Mouse (Mus musculus) sigmoid colon, adult 10 weeks (tissue): ENCODE results near the gene Prr15l. TPM values are rescaled to one million over a fixed set of nuclear protein-coding genes. Genes with fewer than 3 reads are reported as not detected.

ENCODE experiments used
- polyA plus RNA-seq: library from polyadenylated mRNA; stranded (reverse); fragments of 350-450 nt; fragmentation: Illumina TruSeq; extraction: RNeasy Lipid Tissue Mini Kit (QIAGEN cat#74804); gene quantifications from one replicate; pipeline ENCODE4 v1.2.3, GENCODE M21; 2014; ENCODE audit warnings: low read depth, low replicate concordance

Prr15l gene
- 77.5 TPM for polyA plus RNA-seq

DNA sequence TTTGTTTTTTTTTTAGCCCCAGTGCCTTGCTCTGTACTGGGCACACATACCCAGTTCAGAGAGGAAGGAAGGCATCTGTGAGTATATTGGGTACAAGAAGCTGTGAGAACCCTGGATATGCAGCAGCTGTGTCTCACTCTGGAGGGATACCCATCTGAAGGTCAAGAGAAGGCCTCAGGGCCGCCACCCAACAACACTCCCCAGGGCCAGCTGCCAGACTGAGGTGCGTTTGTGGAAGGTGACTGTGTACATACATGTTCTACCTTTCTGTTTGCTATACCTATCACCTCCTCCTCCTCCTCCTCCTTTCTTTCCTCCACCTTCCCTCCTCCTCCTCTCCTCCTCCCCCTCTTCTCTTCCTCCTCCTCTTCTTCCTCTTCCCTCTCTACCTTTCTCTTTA is at the start of gene Prr15l:
Gene Prr15l (plus strand): TSS at position 17 of the 400 bp plus-strand sequence.

DNA sequence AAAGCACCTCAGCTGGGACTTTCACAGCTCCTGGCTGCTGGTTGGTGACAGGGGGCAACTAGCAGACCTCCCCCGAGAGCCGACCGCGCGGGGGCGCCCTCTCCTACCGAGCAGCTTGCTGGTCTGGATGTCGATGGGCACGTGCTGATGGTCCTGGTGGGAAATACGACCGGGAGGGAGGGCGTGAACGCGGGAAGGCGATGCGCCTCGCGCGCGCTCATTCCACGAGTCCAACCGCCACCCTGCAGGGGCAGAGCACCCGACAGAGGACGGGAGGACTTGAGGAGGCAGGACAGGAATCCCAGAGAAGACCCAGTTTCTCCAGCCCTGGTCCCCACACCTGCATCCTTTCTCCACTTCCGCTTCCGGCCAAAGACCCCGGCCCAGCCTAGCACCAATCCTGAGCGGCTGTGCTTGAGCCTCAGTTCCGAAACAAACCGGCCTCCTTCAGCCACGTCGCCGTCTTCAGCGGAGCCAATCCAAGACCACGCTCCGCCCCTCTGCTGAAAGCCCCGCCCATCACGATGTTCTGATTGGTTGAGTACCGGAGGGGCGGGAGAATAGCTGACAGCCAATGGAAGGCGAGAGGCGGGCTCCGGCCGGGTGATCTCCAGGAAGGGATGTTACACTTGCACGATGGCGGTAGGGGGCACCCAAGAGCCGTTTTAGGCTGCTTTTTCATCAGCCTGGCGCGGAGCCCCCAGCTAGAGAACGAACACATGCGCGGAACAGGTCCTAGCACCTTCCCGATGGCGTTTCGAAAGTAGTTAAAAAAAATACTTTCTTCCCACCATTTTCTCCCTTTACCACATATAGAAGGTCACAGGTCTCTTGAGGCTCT is 11.6 kb upstream of the Prr15l start, which contains the start of gene Cdk5rap3:
Gene Cdk5rap3 (minus strand): TSS at position 453 of the 841 bp plus-strand sequence.

DNA sequence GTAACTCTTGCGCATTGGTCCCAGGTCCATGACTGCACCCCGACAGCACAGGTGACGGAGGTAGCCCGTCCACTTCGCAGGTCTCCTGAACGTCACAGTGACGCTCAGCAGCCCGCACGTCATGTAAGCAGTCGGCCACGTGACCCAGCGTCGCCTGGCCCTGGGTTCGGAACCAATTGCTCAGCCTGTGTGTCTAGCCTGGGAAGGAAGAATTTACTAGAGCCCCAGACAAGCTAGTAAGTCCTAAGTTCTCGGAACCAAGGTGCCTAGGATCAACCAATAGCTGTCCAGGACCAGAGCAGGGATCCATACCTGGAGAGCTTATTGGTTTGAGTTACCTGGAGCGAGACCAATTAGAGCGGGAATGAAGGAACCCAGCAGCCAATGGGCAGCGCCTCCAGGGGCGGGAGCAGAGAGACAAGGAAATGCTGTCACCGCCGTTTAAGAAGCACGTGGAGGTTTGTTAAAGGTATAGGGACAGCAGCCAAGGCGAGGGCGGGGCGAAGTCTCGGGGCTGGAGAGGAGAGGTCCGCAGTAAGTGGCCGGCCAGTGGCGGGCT is 15.9 kb downstream of the Prr15l start, which contains the start of gene Pnpo:
Gene Pnpo (minus strand): TSS at position 241 of the 559 bp plus-strand sequence.

DNA sequence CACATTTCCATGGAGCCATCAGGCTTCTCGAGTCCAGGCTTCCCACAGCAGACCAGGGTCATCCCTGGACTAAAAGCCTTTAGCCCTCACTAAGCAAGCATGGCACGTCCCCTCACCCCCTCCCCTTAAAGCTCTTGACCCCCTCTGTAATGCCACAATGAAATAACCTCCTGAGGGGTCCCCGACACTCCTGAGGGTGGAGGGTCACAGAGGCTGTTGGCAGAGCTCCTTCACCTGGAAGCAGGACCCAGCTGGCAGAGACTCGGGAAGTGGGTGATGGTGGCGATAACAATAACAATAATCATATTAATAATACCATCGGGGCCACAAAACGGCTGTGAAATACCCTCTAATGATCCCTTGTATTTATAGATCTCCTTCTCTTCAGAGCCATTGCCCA is 55.0 kb downstream of the Prr15l start, which contains the start of gene Sp2:
Gene Sp2 (minus strand): TSS at position 101 of the 400 bp plus-strand sequence.

Other genes starting within 250 kb of the Prr15l start
- 7.8 TPM for gene Snx11, start 150.5 kb upstream of the Prr15l start, polyA plus RNA-seq
- gene Cbx1, start 139.0 kb upstream of the Prr15l start, polyA plus RNA-seq, result 75.9 TPM
- gene Nfe2l1, start 98.1 kb upstream of the Prr15l start, polyA plus RNA-seq, result 35.3 TPM
- gene Copz2, start 78.2 kb upstream of the Prr15l start, polyA plus RNA-seq, result 7.0 TPM
- gene Cdk5rap3, start 11.6 kb upstream of the Prr15l start, polyA plus RNA-seq, result 17.9 TPM
- gene Pnpo, start 15.9 kb downstream of the Prr15l start, polyA plus RNA-seq, result 13.9 TPM
- 4.5 TPM for gene Sp2, start 54.9 kb downstream of the Prr15l start, polyA plus RNA-seq
- gene Sp6, start 85.3 kb downstream of the Prr15l start, polyA plus RNA-seq, result not detected
- not detected for gene Scrn2, start 101.8 kb downstream of the Prr15l start, polyA plus RNA-seq
- gene Lrrc46, start 113.3 kb downstream of the Prr15l start, polyA plus RNA-seq, result not detected
- gene Mrpl10, start 113.5 kb downstream of the Prr15l start, polyA plus RNA-seq, result 10.6 TPM
- gene Osbpl7, start 122.5 kb downstream of the Prr15l start, polyA plus RNA-seq, result 1.5 TPM
- gene Tbx21, start 187.2 kb downstream of the Prr15l start, polyA plus RNA-seq, result not detected
- 0.32 TPM for gene Tbkbp1, start 223.4 kb downstream of the Prr15l start, polyA plus RNA-seq